Mouse (Mus musculus): ENCODE data around the gene Grcc10. TPM values are rescaled to one million over a fixed set of nuclear protein-coding genes. Genes with fewer than 3 reads are reported as not detected.

Grcc10 gene
- total and polyA plus RNA-seq, 2 experiments = 140 to 203 TPM

- Histone ChIP-seq H3K36me3 (ENCODE audit: control insufficient read depth, insufficient read depth, low read length) (no peaks in the 10 kb centered on the region; the same call in 1 of the 2 replicates), H3K4me3 (ENCODE audit: insufficient read depth, low read depth, low read length) (peak overlapping the region; percentile 65), H3K27ac (replicated peaks; ENCODE audit: insufficient read depth, low read depth, low read length) (peak overlapping the region; percentile 50; the same call in 1 of the 2 replicates), H3K79me2 (ENCODE audit: control insufficient read depth, insufficient read depth, low read length) (peaks cover 2% of the 10 kb centered on the region; the same call in 1 of the 2 replicates), H3K4me1 (ENCODE audit: control insufficient read depth, insufficient read depth, low read length) (peaks cover 6% of the 10 kb centered on the region), H3K27me3 (ENCODE audit: control insufficient read depth, insufficient read depth, low read length) (no peaks in the 10 kb centered on the region), H3K9ac (ENCODE audit: low read depth, low read length) (peak overlapping the region; percentile 85)
- TF ChIP-seq CTCF (IDR thresholded peaks at IDR 0.05; ENCODE audit: low read depth, low read length) (no peak), POLR2A (IDR thresholded peaks at IDR 0.05; ENCODE audit: extremely low read depth, insufficient read depth, low read length) (no peak)
- WGBS = 41% methylated on average over 8 of the region's 8 CpGs
- DNase-seq (ENCODE audit: extremely low read depth, low read depth, low spot score) = no peak
Observed at GRCm38 (mm10) chr6:124746296-124746605, 5.1 kb upstream of the Grcc10 start.

- peak; percentile 90 for DNase-seq (ENCODE audit: extremely low read depth, low read depth, low spot score)
- no peaks in the 10 kb centered on the region for H3K79me2 ChIP-seq (ENCODE audit: control insufficient read depth, insufficient read depth, low read length)
- H3K9ac ChIP-seq (ENCODE audit: low read depth, low read length) = peak overlapping the region; percentile 85
- H3K4me3 ChIP-seq (ENCODE audit: insufficient read depth, low read depth, low read length) = peak overlapping the region; percentile 65
- peaks cover 6% of the 10 kb centered on the region for H3K4me1 ChIP-seq (ENCODE audit: control insufficient read depth, insufficient read depth, low read length)
- peak overlapping the region; percentile 50 for H3K27ac ChIP-seq (replicated peaks; ENCODE audit: insufficient read depth, low read depth, low read length)
- WGBS = 1% methylated on average over 83 of the region's 85 CpGs
- H3K36me3 ChIP-seq (ENCODE audit: control insufficient read depth, insufficient read depth, low read length) = no peaks in the 10 kb centered on the region; the same call in 1 of the 2 replicates
- TF ChIP-seq CTCF (IDR thresholded peaks at IDR 0.05; ENCODE audit: low read depth, low read length) (peak; percentile 81), POLR2A (IDR thresholded peaks at IDR 0.05; ENCODE audit: extremely low read depth, insufficient read depth, low read length) (0 out of 2 replicates have a peak, but pooled peaks have one; percentile 31)
- H3K27me3 ChIP-seq (ENCODE audit: control insufficient read depth, insufficient read depth, low read length) = no peaks in the 10 kb centered on the region
Observed at GRCm38 (mm10) chr6:124745490-124746295, 4.5 kb upstream of the Grcc10 start.

DNA sequence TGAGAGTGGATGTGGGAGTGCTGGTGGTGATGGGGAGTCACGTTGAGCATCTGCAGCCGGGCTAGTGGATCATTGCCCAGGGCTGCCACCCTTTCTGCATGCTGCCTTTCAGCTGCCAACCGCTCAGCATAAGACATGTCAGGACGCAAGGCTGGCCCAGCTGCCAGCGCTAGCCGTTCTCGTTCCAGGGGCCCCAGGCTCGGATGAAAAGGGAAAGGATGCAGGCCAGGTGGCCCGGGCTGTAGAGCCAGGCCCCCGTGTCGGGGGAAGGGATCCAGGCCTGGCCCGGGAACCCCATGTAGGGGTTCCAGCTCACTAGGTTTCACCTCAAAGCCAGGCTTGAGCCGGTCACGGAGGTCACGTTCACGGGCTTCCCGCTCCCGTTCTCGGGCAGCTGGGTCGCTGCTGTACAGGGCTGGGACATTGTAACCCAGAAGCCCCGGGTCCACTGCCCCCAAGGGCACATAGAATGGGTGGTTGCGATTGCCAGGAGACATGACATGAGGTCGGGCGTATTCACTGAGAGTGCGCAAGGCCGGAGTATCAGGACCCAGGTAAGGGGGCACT is 3.7 kb upstream of the Grcc10 start:
- no peak for TF ChIP-seq POLR2A (IDR thresholded peaks at IDR 0.05; ENCODE audit: extremely low read depth, insufficient read depth, low read length)
- TF ChIP-seq CTCF (IDR thresholded peaks at IDR 0.05; ENCODE audit: low read depth, low read length) = no peak
- 71% methylated on average over 26 of the region's 26 CpGs for WGBS
- Histone ChIP-seq H3K4me1 (ENCODE audit: control insufficient read depth, insufficient read depth, low read length) (peaks cover 9% of the 10 kb centered on the region), H3K27me3 (ENCODE audit: control insufficient read depth, insufficient read depth, low read length) (no peaks in the 10 kb centered on the region), H3K79me2 (ENCODE audit: control insufficient read depth, insufficient read depth, low read length) (no peaks in the 10 kb centered on the region), H3K4me3 (ENCODE audit: insufficient read depth, low read depth, low read length) (peak overlapping the region; percentile 34; the same call in 1 of the 2 replicates), H3K9ac (ENCODE audit: low read depth, low read length) (peak overlapping the region; percentile 49), H3K36me3 (ENCODE audit: control insufficient read depth, insufficient read depth, low read length) (no peaks in the 10 kb centered on the region; the same call in 1 of the 2 replicates), H3K27ac (replicated peaks; ENCODE audit: insufficient read depth, low read depth, low read length) (peak overlapping the region; percentile 23; the same call in 1 of the 2 replicates)
- no peak for DNase-seq (ENCODE audit: extremely low read depth, low read depth, low spot score)

- H3K4me1 ChIP-seq (ENCODE audit: control insufficient read depth, insufficient read depth, low read length) = peaks cover 19% of the 10 kb centered on the region
- H3K27me3 ChIP-seq (ENCODE audit: control insufficient read depth, insufficient read depth, low read length) = no peaks in the 10 kb centered on the region
Observed at GRCm38 (mm10) chr6:124743647-124744046, 2.5 kb upstream of the Grcc10 start.

GRCm38 (mm10) chr6:124742839-124743514 is 1.8 kb upstream of the Grcc10 start:
- 94% methylated on average over 15 of the region's 15 CpGs for WGBS
- Histone ChIP-seq H3K36me3 (ENCODE audit: control insufficient read depth, insufficient read depth, low read length) (no peaks in the 10 kb centered on the region; the same call in 1 of the 2 replicates), H3K27me3 (ENCODE audit: control insufficient read depth, insufficient read depth, low read length) (no peaks in the 10 kb centered on the region), H3K4me1 (ENCODE audit: control insufficient read depth, insufficient read depth, low read length) (peaks cover 20% of the 10 kb centered on the region), H3K27ac (replicated peaks; ENCODE audit: insufficient read depth, low read depth, low read length) (no peak overlapping the region), H3K4me3 (ENCODE audit: insufficient read depth, low read depth, low read length) (no peak overlapping the region), H3K79me2 (ENCODE audit: control insufficient read depth, insufficient read depth, low read length) (no peaks in the 10 kb centered on the region), H3K9ac (ENCODE audit: low read depth, low read length) (no peak overlapping the region)
- DNase-seq (ENCODE audit: extremely low read depth, low read depth, low spot score) = no peak
- TF ChIP-seq POLR2A (IDR thresholded peaks at IDR 0.05; ENCODE audit: extremely low read depth, insufficient read depth, low read length) (no peak), CTCF (IDR thresholded peaks at IDR 0.05; ENCODE audit: low read depth, low read length) (no peak)

More at GRCm38 (mm10) chr6:124743647-124744046, 2.5 kb upstream of the Grcc10 start:
- no peak for DNase-seq (ENCODE audit: extremely low read depth, low read depth, low spot score)
- Histone ChIP-seq H3K79me2 (ENCODE audit: control insufficient read depth, insufficient read depth, low read length) (no peaks in the 10 kb centered on the region), H3K9ac (ENCODE audit: low read depth, low read length) (no peak overlapping the region), H3K27ac (replicated peaks; ENCODE audit: insufficient read depth, low read depth, low read length) (no peak overlapping the region), H3K4me3 (ENCODE audit: insufficient read depth, low read depth, low read length) (no peak overlapping the region), H3K36me3 (ENCODE audit: control insufficient read depth, insufficient read depth, low read length) (no peaks in the 10 kb centered on the region; the same call in 1 of the 2 replicates)
- WGBS = 92% methylated on average over 8 of the region's 8 CpGs
- TF ChIP-seq POLR2A (IDR thresholded peaks at IDR 0.05; ENCODE audit: extremely low read depth, insufficient read depth, low read length) = no peak
- TF ChIP-seq CTCF (IDR thresholded peaks at IDR 0.05; ENCODE audit: low read depth, low read length) = no peak
